Mouse (Mus musculus) kidney, embryonic 14.5 days (tissue): ENCODE measurements around the gene Ptprm. TPM values are rescaled to one million over a fixed set of nuclear protein-coding genes. Genes with fewer than 3 reads are reported as not detected.

Source experiments
- ATAC-seq: fragments of 200-750 bp; cut with Nextera tagmentation; 2 replicates; pipeline ENCODE4 v1.8.0; 2017; ENCODE audit warnings: moderate number of reproducible peaks, mild to moderate bottlenecking, moderate TSS enrichment, moderate library complexity; ENCODE audit not compliant: low FRiP score, low TSS enrichment
- H3K27ac ChIP-seq: fragments of 300-500 bp; sonication (generic); 2 replicates; pipeline ENCODE4 v1.5.1; 2014; ENCODE audit warnings: low read depth, mild to moderate bottlenecking, low read length, moderate library complexity, mixed read lengths
- H3K27me3 ChIP-seq: fragments of 300-500 bp; sonication (generic); 2 replicates; pipeline ENCODE4 v1.6.1; 2014; ENCODE audit warnings: mild to moderate bottlenecking, low read length; ENCODE audit not compliant: control insufficient read depth, insufficient read depth
- H3K36me3 ChIP-seq: fragments of 300-500 bp; sonication (generic); 2 replicates; pipeline ENCODE4 v1.6.1; 2014; ENCODE audit warnings: low read length, mixed read lengths; ENCODE audit not compliant: control insufficient read depth, insufficient read depth
- H3K4me1 ChIP-seq: fragments of 300-500 bp; sonication (generic); 2 replicates; pipeline ENCODE4 v1.6.1; 2014; ENCODE audit warnings: low read length, mixed read lengths; ENCODE audit not compliant: control insufficient read depth, insufficient read depth
- H3K4me2 ChIP-seq: fragments of 300-500 bp; sonication (generic); replicated peaks from 2 replicates; pipeline ENCODE4 v1.6.1; 2014; ENCODE audit warnings: low read depth, mild to moderate bottlenecking, low read length
- H3K4me3 ChIP-seq: fragments of 300-500 bp; sonication (generic); 2 replicates; pipeline ENCODE4 v1.5.1; 2014; ENCODE audit warnings: mild to moderate bottlenecking, low read length
- H3K9ac ChIP-seq: fragments of 300-500 bp; sonication (generic); 2 replicates; pipeline ENCODE4 v1.6.1; 2014; ENCODE audit warnings: low read depth, mild to moderate bottlenecking, low read length, moderate library complexity
- H3K9me3 ChIP-seq: fragments of 300-500 bp; sonication (generic); 2 replicates; pipeline ENCODE4 v1.6.1; 2016; ENCODE audit warnings: low read length; ENCODE audit not compliant: control insufficient read depth
- WGBS: fragments of 180-500 bp; shearing (Covaris S2); extraction: QIAGEN DNeasy Blood & Tissue Kit; methylation state at CpG from one replicate; pipeline ENCODE4 v1.1.7; 2014; 5-methylcytosine and 5-hydroxymethylcytosine counted together
- polyA plus RNA-seq: library from polyadenylated mRNA; unstranded; fragments of >200 nt; fragmentation: Nextera tagmentation; extraction: Ambion mirVana; gene quantifications from 2 replicates; pipeline ENCODE4 v1.2.1, GENCODE M21; 2014

Gene Ptprm
- polyA plus RNA-seq, 1 experiment from 2014 or later, result 22.6 TPM

- no peaks in the 10 kb centered on the region for H3K36me3 ChIP-seq
- WGBS, result 59% methylated on average over 6 of the region's 6 CpGs
- H3K4me2 ChIP-seq, result no peak overlapping the region
- H3K27ac ChIP-seq, result no peak overlapping the region
- no peak for ATAC-seq
- no peaks in the 10 kb centered on the region for H3K4me1 ChIP-seq
- no peaks in the 10 kb centered on the region for H3K9me3 ChIP-seq
- H3K4me3 ChIP-seq, result no peak overlapping the region
- H3K9ac ChIP-seq, result no peak overlapping the region
- no peaks in the 10 kb centered on the region for H3K27me3 ChIP-seq
Observed at GRCm38 (mm10) chr17:66908921-66909320, 445.3 kb downstream of the Ptprm start.

DNA sequence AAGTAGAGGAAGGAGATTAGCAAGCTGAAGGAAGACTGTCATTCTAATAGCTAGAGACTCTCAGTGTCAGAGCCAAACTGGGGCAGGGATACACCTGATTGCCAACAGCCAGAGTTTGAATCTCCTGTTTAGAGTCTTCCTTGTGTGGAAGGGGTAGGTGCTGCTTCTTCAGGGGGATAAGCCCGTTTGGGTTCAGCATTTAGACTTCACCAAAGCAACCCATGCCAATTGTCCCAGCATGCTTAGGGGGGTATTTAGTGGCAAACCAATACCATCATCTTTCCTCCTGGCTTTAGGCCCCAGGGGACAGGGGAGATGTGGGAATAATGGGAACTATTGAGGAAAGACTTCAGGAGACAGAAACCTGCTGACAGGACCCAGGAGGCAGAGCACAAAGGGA lies 460.1 kb downstream of the Ptprm start:
- no peak overlapping the region for H3K4me2 ChIP-seq
- 86% methylated on average over 1 of the region's 1 CpGs for WGBS
- no peaks in the 10 kb centered on the region for H3K27me3 ChIP-seq
- no peaks in the 10 kb centered on the region for H3K4me1 ChIP-seq
- H3K9me3 ChIP-seq, result no peaks in the 10 kb centered on the region
- H3K9ac ChIP-seq, result no peak overlapping the region
- H3K4me3 ChIP-seq, result no peak overlapping the region
- no peak for ATAC-seq
- no peak overlapping the region for H3K27ac ChIP-seq
- H3K36me3 ChIP-seq, result no peaks in the 10 kb centered on the region

DNA sequence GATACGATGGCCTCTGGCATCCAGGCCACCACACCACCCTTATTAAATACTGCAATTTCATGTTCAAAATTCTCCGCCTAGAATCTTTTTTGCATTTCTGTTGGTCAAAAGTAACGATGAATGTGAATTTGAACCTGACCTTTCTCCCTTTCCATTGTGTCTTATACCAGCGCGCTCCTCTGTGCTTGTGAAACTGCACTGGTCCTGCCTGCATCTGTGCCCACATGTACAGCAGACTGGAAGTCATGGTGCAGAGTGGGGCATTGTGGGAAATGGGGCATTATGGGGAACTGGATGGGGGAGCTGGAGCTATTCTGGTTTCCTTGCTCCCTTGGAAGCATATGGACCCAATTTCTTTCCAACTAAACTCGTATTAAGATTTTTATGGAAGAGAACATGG lies 462.3 kb downstream of the Ptprm start:
- H3K27ac ChIP-seq, result no peak overlapping the region
- ATAC-seq, result no peak
- H3K9ac ChIP-seq, result no peak overlapping the region
- H3K27me3 ChIP-seq, result no peaks in the 10 kb centered on the region
- H3K36me3 ChIP-seq, result no peaks in the 10 kb centered on the region
- H3K9me3 ChIP-seq, result no peaks in the 10 kb centered on the region
- 94% methylated on average over 6 of the region's 6 CpGs for WGBS
- H3K4me2 ChIP-seq, result no peak overlapping the region
- H3K4me1 ChIP-seq, result no peaks in the 10 kb centered on the region
- H3K4me3 ChIP-seq, result no peak overlapping the region

DNA sequence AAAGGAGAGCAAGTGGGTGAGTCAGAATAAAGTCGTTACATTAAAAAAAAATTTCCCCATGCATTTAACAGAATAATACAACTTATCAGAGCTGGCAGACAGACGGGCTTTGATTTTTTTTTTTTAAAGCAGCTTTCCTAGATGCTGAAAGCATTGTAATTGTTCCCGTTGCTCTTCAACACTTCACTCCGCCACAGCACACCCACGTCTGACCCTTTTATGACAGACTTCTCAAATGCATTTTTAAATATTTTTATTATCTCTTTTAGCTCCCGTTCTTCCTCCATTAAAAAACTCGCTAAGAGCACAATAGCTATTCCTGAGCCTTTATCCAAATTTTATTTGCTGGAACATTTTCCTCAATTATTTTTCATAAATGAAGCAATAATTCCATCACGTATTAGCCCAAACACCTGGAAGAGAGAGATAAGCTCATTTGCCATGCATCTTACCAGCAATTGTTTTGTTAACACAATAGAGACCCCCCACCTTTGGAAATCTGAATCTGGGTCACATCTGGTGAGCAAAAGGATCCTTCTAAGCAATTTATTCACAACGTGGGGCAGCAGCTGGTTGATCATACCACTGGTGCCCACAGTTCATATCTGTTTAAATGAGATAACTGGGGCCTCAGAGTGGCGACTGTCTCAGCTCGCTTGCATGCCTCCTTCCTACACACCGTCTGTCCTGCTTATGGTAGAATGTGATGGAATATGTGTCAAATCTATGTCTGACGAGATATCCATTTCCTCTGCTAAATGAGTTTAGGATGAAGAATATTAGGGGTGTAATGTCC lies 463.0 kb downstream of the Ptprm start:
- 85% methylated on average over 13 of the region's 13 CpGs for WGBS
- Histone ChIP-seq H3K36me3 (no peaks in the 10 kb centered on the region), H3K27ac (no peak overlapping the region), H3K27me3 (no peaks in the 10 kb centered on the region), H3K4me2 (no peak overlapping the region), H3K4me1 (no peaks in the 10 kb centered on the region), H3K9me3 (no peaks in the 10 kb centered on the region), H3K9ac (no peak overlapping the region), H3K4me3 (no peak overlapping the region)
- ATAC-seq, result no peak

DNA sequence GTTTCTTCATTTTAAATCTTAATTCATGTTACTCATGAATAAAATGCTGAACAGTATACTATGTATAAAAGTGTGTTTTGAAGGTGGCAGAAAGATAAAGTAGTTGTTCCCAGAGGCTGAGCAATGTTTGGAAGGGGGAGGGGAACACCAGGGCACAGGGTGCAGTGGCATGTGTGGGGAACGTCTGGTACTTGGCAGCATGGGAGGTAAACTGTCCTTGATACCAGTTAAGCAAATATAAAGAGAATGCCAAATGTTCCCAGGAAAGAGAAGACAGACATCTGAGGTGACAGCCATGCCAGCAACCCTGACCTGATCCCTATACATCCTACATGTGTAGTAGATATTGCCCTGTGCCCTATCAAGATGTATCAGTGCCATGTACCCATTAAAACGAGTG lies 472.0 kb downstream of the Ptprm start:
- Histone ChIP-seq H3K4me1 (peaks cover 6% of the 10 kb centered on the region; the same call in 1 of the 2 replicates), H3K27ac (no peak overlapping the region)
- ATAC-seq, result no peak

DNA sequence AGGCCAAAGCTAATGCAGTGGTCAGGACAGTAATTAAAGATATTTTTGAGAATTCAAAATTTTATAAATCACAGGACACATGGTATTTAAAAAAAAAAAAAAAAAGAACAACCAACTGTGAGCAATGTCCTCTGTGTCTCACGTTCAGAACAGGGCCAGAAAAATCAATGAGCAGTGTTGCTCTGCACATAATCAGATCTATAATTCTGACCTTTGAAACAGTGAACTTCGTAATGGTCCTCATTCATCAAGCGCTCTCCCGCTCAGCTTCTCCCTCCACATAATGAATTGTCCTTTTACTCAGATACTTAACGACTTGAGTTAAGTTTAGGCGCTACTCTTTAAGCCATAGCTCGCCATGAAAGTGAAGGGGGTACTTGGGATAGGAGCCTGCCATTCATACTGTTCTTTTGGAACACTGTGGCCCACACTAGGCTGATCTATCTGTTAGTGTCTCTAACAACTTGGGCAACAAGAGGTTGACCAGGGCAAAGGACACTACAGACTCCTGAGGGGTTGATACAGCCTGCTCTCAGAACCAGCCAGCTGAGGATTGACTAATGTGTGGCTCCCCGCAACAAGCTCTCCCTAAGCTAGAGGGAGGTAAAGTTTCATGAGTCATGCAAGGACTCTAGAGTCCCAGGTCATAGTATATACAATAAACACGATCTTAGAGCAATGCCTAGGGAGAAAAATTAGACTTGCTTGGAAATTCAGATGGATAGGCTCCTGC lies 473.1 kb downstream of the Ptprm start:
- no peak overlapping the region for H3K9ac ChIP-seq
- WGBS, result 82% methylated on average over 9 of the region's 9 CpGs
- no peak overlapping the region for H3K4me3 ChIP-seq
- peaks cover 6% of the 10 kb centered on the region; the same call in 1 of the 2 replicates for H3K4me1 ChIP-seq
- no peaks in the 10 kb centered on the region for H3K27me3 ChIP-seq
- H3K36me3 ChIP-seq, result no peaks in the 10 kb centered on the region
- no peak overlapping the region for H3K4me2 ChIP-seq
- H3K9me3 ChIP-seq, result no peaks in the 10 kb centered on the region
- ATAC-seq, result no peak
- H3K27ac ChIP-seq, result no peak overlapping the region

More for the DNA sequence above, 472.0 kb downstream of the Ptprm start:
- no peak overlapping the region for H3K9ac ChIP-seq
- H3K36me3 ChIP-seq, result no peaks in the 10 kb centered on the region
- no peaks in the 10 kb centered on the region for H3K9me3 ChIP-seq
- H3K4me3 ChIP-seq, result no peak overlapping the region
- H3K27me3 ChIP-seq, result no peaks in the 10 kb centered on the region
- 69% methylated on average over 2 of the region's 2 CpGs for WGBS
- no peak overlapping the region for H3K4me2 ChIP-seq

GRCm38 (mm10) chr17:66879151-66879550 lies 475.1 kb downstream of the Ptprm start:
- Histone ChIP-seq H3K9me3 (no peaks in the 10 kb centered on the region), H3K4me1 (peaks cover 13% of the 10 kb centered on the region), H3K27me3 (no peaks in the 10 kb centered on the region), H3K9ac (no peak overlapping the region), H3K4me2 (no peak overlapping the region), H3K27ac (no peak overlapping the region), H3K36me3 (no peaks in the 10 kb centered on the region), H3K4me3 (no peak overlapping the region)
- 76% methylated on average over 2 of the region's 2 CpGs for WGBS
- no peak for ATAC-seq

DNA sequence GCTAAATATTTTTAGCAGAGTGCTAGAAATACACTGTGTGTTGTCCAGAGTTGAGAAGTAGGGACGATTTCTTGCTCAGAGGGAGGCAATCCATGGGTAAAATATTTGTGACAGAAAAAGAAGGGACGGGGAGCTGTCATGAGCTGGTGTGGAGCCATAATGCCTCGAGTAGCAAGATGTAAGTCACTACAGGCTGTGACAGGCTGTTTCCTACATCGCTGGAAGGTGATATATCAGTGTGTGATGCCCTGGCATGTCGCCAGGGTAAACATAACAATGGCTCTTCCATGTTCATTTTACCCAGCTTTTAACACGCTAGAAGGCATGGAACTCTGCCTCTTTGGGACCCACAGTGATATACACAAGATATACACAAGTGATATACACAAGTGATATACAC lies 476.7 kb downstream of the Ptprm start:
- H3K27ac ChIP-seq, result no peak overlapping the region
- H3K9me3 ChIP-seq, result no peaks in the 10 kb centered on the region
- H3K27me3 ChIP-seq, result no peaks in the 10 kb centered on the region
- peaks cover 22% of the 10 kb centered on the region for H3K4me1 ChIP-seq
- H3K4me3 ChIP-seq, result no peak overlapping the region
- no peaks in the 10 kb centered on the region for H3K36me3 ChIP-seq
- no peak for ATAC-seq
- no peak overlapping the region for H3K4me2 ChIP-seq
- WGBS, result 33% methylated on average over 6 of the region's 6 CpGs
- H3K9ac ChIP-seq, result no peak overlapping the region

DNA sequence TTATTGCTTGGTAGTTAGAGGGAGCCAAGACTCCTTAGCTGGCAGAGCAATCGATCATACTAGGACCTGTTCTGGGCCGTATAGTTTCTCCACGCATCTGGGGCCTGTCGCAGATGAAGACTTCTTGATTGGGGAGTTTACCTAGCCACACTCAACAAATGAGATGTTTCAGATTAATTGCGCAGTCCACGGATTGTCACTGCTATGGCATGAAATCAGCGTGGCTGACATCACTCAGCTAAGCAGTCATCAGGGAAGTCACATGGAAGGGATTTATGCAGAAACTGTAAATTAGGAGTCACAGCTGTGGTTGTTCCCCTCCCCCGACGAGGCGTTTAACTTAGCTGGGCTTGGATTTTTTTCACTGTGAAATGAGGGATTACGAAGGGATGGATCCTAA lies 479.4 kb downstream of the Ptprm start:
- Histone ChIP-seq H3K4me3 (no peak overlapping the region), H3K27me3 (no peaks in the 10 kb centered on the region), H3K4me2 (no peak overlapping the region), H3K36me3 (no peaks in the 10 kb centered on the region), H3K4me1 (peaks cover 26% of the 10 kb centered on the region), H3K9me3 (no peaks in the 10 kb centered on the region), H3K9ac (no peak overlapping the region), H3K27ac (no peak overlapping the region)
- 68% methylated on average over 11 of the region's 11 CpGs for WGBS
- no peak for ATAC-seq
